Mouse (Mus musculus) E14TG2a.4 (cell line): ENCODE data around the gene Gm21671.
"Not testable (repeated sequence)": the region's sequence is repeated elsewhere in the genome, so short reads cannot be mapped to it uniquely, and the experiment has no call there.

Experiments used
- H3K27me3 ChIP-seq: 2 replicates; pipeline ENCODE4 v1.6.1; 2014; ENCODE audit warnings: low read length, control low read depth; ENCODE audit not compliant: insufficient read depth
- H3K36me3 ChIP-seq: 2 replicates; pipeline ENCODE4 v1.6.1; 2014; ENCODE audit warnings: low read length, control low read depth; ENCODE audit not compliant: insufficient read depth
- H3K4me1 ChIP-seq: replicated peaks from 2 replicates; pipeline ENCODE4 v1.6.1; 2014; ENCODE audit warnings: low read depth, low read length, control low read depth
- H3K4me3 ChIP-seq: replicated peaks from 2 replicates; pipeline ENCODE4 v1.5.1; 2014; ENCODE audit warnings: mild to moderate bottlenecking, low read length
- H3K9me3 ChIP-seq: 2 replicates; pipeline ENCODE4 v1.6.1; 2014; ENCODE audit warnings: low read length, control low read depth

Gm21671 gene

DNA sequence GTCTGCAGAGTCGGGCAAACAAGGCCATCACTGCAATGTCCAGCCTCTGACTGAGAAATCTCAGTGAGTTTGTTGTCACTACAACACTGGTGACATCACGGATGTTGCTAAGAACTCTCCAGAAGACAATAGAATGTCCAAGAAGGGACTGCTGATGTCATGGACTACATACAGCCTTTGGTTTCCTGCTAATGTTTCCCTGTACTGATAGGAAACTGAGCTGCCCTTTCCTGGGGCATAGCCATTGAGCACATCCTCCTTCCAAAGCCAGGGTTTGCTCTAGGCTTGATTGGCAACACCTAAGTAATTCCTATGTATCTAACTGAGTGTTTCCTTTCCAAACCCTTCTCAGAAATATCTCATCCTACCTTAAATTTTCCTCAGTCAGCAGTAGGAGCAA lies at the start of gene Gm21671:
Gene Gm21671 (minus strand): TSS at position 101 of the 400 bp plus-strand sequence.
- H3K4me1 ChIP-seq, H3K9me3 ChIP-seq, H3K4me3 ChIP-seq, H3K36me3 ChIP-seq: not testable (repeated sequence)
- peaks cover 10% of the 10 kb centered on the region for H3K27me3 ChIP-seq

DNA sequence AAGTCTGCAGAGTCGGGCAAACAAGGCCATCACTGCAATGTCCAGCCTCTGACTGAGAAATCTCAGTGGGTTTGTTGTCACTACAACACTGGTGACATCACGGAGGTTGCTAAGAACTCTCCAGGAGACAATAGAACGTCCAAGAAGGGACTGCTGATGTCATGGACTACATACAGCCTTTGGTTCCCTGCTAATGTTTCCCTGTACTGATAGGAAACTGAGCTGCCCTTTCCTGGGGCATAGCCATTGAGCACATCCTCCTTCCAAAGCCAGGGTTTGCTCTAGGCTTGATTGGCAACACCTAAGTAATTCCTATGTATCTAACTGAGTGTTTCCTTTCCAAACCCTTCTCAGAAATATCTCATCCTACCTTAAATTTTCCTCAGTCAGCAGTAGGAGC lies 34.3 kb upstream of the Gm21671 start, which contains the start of gene Gm21698:
Gene Gm21698 (minus strand): TSS at position 101 of the 400 bp plus-strand sequence.
- not testable (repeated sequence) for H3K27me3 ChIP-seq, H3K36me3 ChIP-seq

DNA sequence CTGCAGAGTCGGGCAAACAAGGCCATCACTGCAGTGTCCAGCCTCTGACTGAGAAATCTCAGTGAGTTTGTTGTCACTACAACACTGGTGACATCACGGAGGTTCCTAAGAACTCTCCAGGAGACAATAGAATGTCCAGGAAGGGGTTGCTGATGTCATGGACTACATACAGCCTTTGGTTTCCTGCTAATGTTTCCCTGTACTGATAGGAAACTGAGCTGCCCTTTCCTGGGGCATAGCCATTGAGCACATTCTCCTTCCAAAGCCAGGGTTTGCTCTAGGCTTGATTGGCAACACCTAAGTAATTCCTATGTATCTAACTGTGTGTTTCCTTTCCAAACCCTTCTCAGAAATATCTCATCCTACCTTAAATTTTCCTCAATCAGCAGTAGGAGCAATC lies 18.3 kb upstream of the Gm21671 start, which contains the start of gene Gm21680:
Gene Gm21680 (minus strand): TSS at position 101 of the 400 bp plus-strand sequence.
- H3K4me3 ChIP-seq, H3K27me3 ChIP-seq, H3K36me3 ChIP-seq, H3K4me1 ChIP-seq, H3K9me3 ChIP-seq: not testable (repeated sequence)

More for the DNA sequence above, 34.3 kb upstream of the Gm21671 start, which contains the start of gene Gm21698:
- not testable (repeated sequence) for H3K4me1 ChIP-seq, H3K9me3 ChIP-seq, H3K4me3 ChIP-seq

DNA sequence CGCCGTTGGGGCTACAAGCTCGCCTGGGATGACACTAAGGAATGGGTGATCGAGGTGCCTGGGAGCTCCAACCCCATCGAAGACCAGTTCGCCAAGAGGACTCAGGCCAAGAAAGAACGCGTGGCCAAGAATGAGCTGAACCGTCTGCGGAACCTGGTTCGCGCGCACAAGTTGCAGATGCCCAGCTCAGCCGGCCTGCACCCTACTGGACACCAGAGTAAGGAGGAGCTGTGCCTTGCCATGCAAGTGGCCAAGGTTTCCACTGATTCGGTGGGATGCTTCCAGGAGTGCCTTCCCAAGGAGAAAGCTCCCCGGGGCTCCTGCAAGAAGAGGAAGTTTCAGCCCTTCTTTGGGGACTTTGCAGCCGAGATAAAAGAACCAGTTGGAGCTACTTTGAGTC lies 2.8 kb upstream of the Gm21671 start:
- H3K4me3 ChIP-seq, H3K36me3 ChIP-seq, H3K9me3 ChIP-seq, H3K4me1 ChIP-seq: not testable (repeated sequence)
- H3K27me3 ChIP-seq, result peaks cover 17% of the 10 kb centered on the region

DNA sequence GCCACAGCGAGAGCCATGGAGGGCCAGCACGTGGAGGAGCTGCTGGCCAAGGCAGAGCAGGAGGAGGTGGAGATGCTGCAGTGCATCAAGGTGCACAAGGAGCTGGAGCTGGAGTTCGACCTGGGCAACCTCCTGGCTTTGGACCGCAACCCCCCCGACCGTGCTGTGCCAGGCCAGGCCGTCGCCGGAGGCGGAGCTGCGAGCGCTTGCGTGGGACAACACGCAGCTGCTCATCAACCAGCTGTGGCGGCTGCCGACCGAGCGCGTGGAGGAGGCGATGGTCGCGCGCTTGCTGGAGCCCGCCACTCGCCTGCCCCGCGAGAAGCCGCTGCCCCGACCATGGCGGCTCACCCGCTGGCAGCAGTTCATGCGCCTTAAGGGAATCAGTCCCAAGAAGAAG lies 2.4 kb upstream of the Gm21671 start:
- not testable (repeated sequence) for H3K36me3 ChIP-seq, H3K4me1 ChIP-seq, H3K9me3 ChIP-seq
- Histone ChIP-seq H3K4me3 (peak overlapping the region; percentile 26; the same call in 1 of the 2 replicates), H3K27me3 (peaks cover 17% of the 10 kb centered on the region)

DNA sequence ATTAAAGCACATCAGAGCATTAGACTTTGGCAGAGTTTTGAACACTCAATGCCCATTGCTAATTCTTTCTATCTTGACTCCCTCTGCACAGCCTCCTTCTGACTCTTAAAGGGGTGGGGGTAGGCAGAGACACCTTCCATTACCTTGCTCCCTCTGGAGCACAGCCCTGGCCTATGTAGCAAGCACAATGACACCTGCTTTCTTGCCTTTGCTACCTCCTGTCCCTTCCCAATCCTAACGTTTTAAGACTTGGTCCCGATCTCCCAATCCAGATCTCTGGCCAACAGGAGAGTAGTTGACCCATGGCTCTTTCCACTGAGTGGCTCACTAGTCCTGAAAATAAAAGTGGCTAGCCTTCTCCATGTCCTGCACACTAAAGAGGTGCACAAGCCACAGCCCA lies 8.8 kb downstream of the Gm21671 start:
- H3K4me3 ChIP-seq, H3K27me3 ChIP-seq: not testable (repeated sequence)

DNA sequence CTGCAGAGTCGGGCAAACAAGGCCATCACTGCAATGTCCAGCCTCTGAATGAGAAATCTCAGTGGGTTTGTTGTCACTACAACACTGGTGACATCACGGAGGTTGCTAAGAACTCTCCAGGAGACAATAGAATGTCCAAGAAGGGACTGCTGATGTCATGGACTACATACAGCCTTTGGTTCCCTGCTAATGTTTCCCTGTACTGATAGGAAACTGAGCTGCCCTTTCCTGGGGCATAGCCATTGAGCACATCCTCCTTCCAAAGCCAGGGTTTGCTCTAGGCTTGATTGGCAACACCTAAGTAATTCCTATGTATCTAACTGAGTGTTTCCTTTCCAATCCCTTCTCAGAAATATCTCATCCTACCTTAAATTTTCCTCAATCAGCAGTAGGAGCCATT lies 11.9 kb downstream of the Gm21671 start, which contains the start of gene Gm21663:
Gene Gm21663 (minus strand): TSS at position 101 of the 400 bp plus-strand sequence.
- H3K4me3 ChIP-seq, H3K36me3 ChIP-seq, H3K27me3 ChIP-seq, H3K4me1 ChIP-seq, H3K9me3 ChIP-seq: not testable (repeated sequence)

More for the DNA sequence above, 8.8 kb downstream of the Gm21671 start:
- H3K4me1 ChIP-seq, H3K9me3 ChIP-seq, H3K36me3 ChIP-seq: not testable (repeated sequence)
